Mouse (Mus musculus) bone marrow, adult 2 months (tissue): ENCODE data around the gene Kansl2. TPM values are rescaled to one million over a fixed set of nuclear protein-coding genes. Genes with fewer than 3 reads are reported as not detected.
A peak's percentile ranks its signal among the peaks of the same experiment; 100 is the strongest.

ENCODE experiments used
- H3K27ac ChIP-seq: fragments of 200-500 bp; 2 replicates; pipeline ENCODE4 v1.5.1; 2012; ENCODE audit warnings: low read depth, mild to moderate bottlenecking, control low read depth, inconsistent platforms, low read length; ENCODE audit not compliant: control insufficient read depth, poor library complexity, insufficient read depth
- H3K4me1 ChIP-seq: fragments of 200-500 bp; 2 replicates; pipeline ENCODE4 v1.6.1; 2011; ENCODE audit warnings: low read length; ENCODE audit not compliant: control insufficient read depth, insufficient read depth
- H3K4me3 ChIP-seq: fragments of 200-500 bp; replicated peaks from 2 replicates; pipeline ENCODE3; 2011; ENCODE audit warnings: mild to moderate bottlenecking, low read depth, low read length, control low read depth; ENCODE audit not compliant: control insufficient read depth
- CTCF ChIP-seq: fragments of 200-500 bp; IDR thresholded peaks from 2 replicates; pipeline ENCODE4 v1.5.1; 2011; ENCODE audit warnings: low read length, control low read depth; ENCODE audit not compliant: control insufficient read depth, insufficient read depth
- POLR2A ChIP-seq: fragments of 200-500 bp; IDR thresholded peaks from 2 replicates; pipeline ENCODE4 v1.6.1; 2011; ENCODE audit warnings: low read depth, mild to moderate bottlenecking, control low read depth, low read length, borderline replicate concordance; ENCODE audit not compliant: control insufficient read depth
- WGBS: fragments of 180-500 bp; shearing (Covaris S2); methylation state at CpG from one replicate; pipeline ENCODE4 v1.1.7; 2018; 5-methylcytosine and 5-hydroxymethylcytosine counted together
- polyA plus RNA-seq: library from polyadenylated mRNA; stranded (reverse); fragments of >200 nt; gene quantifications from 2 replicates; pipeline ENCODE4 v1.2.4, GENCODE M21; 2011; ENCODE audit warnings: low replicate concordance; ENCODE audit not compliant: missing spikeins, insufficient read depth, insufficient read length

The Kansl2 gene
- polyA plus RNA-seq, 1 experiment, result 52.3 TPM

- peaks cover 2% of the 10 kb centered on the region for H3K4me1 ChIP-seq
- H3K27ac ChIP-seq, result peak overlapping the region; percentile 82
- no peak for TF ChIP-seq POLR2A
- TF ChIP-seq CTCF, result no peak
- no peak overlapping the region for H3K4me3 ChIP-seq
- WGBS, result 10% methylated on average over 17 of the region's 17 CpGs
Measured at GRCm38 (mm10) chr15:98512799-98513321, 21.2 kb downstream of the Kansl2 start.

- WGBS, result 45% methylated on average over 8 of the region's 8 CpGs
- no peak for TF ChIP-seq POLR2A
- no peak for TF ChIP-seq CTCF
- H3K27ac ChIP-seq, result no peak overlapping the region
- H3K4me1 ChIP-seq, result peaks cover 2% of the 10 kb centered on the region
- no peak overlapping the region for H3K4me3 ChIP-seq
Measured at GRCm38 (mm10) chr15:98512232-98512631, 21.8 kb downstream of the Kansl2 start.

GRCm38 (mm10) chr15:98511386-98511928, 22.6 kb downstream of the Kansl2 start:
- no peak for TF ChIP-seq POLR2A
- no peak for TF ChIP-seq CTCF
- peak overlapping the region; percentile 35 for H3K4me3 ChIP-seq
- peak overlapping the region; percentile 60; the same call in 1 of the 2 replicates for H3K27ac ChIP-seq
- H3K4me1 ChIP-seq, result peaks cover 2% of the 10 kb centered on the region
- WGBS, result 16% methylated on average over 13 of the region's 13 CpGs

- Histone ChIP-seq H3K27ac (peak overlapping the region; percentile 60), H3K4me1 (peaks cover 2% of the 10 kb centered on the region), H3K4me3 (peak overlapping the region; percentile 57)
- TF ChIP-seq POLR2A, result no peak
- peak; percentile 92 for TF ChIP-seq CTCF
- WGBS, result 21% methylated on average over 25 of the region's 25 CpGs
Measured at GRCm38 (mm10) chr15:98510438-98511385, 23.4 kb downstream of the Kansl2 start.

GRCm38 (mm10) chr15:98509387-98509786, 24.7 kb downstream of the Kansl2 start:
- H3K27ac ChIP-seq, result no peak overlapping the region
- 52% methylated on average over 2 of the region's 2 CpGs for WGBS
- H3K4me3 ChIP-seq, result no peak overlapping the region
- no peak for TF ChIP-seq CTCF
- peaks cover 2% of the 10 kb centered on the region for H3K4me1 ChIP-seq

GRCm38 (mm10) chr15:98507321-98507720, 26.7 kb downstream of the Kansl2 start:
- H3K27ac ChIP-seq, result no peak overlapping the region
- H3K4me1 ChIP-seq, result peaks cover 2% of the 10 kb centered on the region
- H3K4me3 ChIP-seq, result no peak overlapping the region
- no peak for TF ChIP-seq POLR2A
- TF ChIP-seq CTCF, result no peak
- 78% methylated on average over 6 of the region's 6 CpGs for WGBS

- TF ChIP-seq CTCF (no peak), POLR2A (no peak)
- WGBS, result 33% methylated on average over 9 of the region's 9 CpGs
- no peak overlapping the region for H3K4me3 ChIP-seq
- peaks cover 2% of the 10 kb centered on the region for H3K4me1 ChIP-seq
- H3K27ac ChIP-seq, result no peak overlapping the region
Measured at GRCm38 (mm10) chr15:98506253-98506957, 27.7 kb downstream of the Kansl2 start.

GRCm38 (mm10) chr15:98504514-98504913, 29.6 kb downstream of the Kansl2 start:
- 18% methylated on average over 18 of the region's 18 CpGs for WGBS
- no peak overlapping the region for H3K4me3 ChIP-seq
- no peaks in the 10 kb centered on the region; the same call in 1 of the 2 replicates for H3K4me1 ChIP-seq
- H3K27ac ChIP-seq, result no peak overlapping the region
- TF ChIP-seq CTCF, result peak; percentile 68
- TF ChIP-seq POLR2A, result no peak
